Mouse (Mus musculus) brain, embryonic 14.5 days (tissue): ENCODE data around the gene Sod3. TPM values are rescaled to one million over a fixed set of nuclear protein-coding genes. Genes with fewer than 3 reads are reported as not detected.

ENCODE experiments used
- DNase-seq: peaks from one replicate; pipeline ENCODE4 v3.0.0-alpha.2; 2011; ENCODE audit warnings: low read depth
- CTCF ChIP-seq: fragments of 200-500 bp; IDR thresholded peaks from 2 replicates; pipeline ENCODE4 v1.5.1; 2012; ENCODE audit warnings: inconsistent platforms, mild to moderate bottlenecking, moderate library complexity, borderline replicate concordance; ENCODE audit not compliant: insufficient read depth, insufficient read length; ENCODE audit errors: extremely low read depth
- POLR2A ChIP-seq: fragments of 200-500 bp; IDR thresholded peaks from 2 replicates; pipeline ENCODE4 v1.6.1; 2012; ENCODE audit warnings: mild to moderate bottlenecking, inconsistent platforms, borderline replicate concordance; ENCODE audit not compliant: poor library complexity, insufficient read depth, insufficient read length, severe bottlenecking; ENCODE audit errors: extremely low read depth
- polyA plus RNA-seq: library from polyadenylated mRNA; depleted of rRNA; stranded (reverse); fragments of >200 nt; gene quantifications from 2 replicates; pipeline ENCODE4 v1.2.3, GENCODE M21; 2012

Sod3 gene
- polyA plus RNA-seq, 1 experiment: 1.3 TPM

- no peak for DNase-seq
- TF ChIP-seq CTCF (no peak), POLR2A (no peak)
Measured at GRCm38 (mm10) chr5:52358120-52358519, 5.5 kb upstream of the Sod3 start.

DNA sequence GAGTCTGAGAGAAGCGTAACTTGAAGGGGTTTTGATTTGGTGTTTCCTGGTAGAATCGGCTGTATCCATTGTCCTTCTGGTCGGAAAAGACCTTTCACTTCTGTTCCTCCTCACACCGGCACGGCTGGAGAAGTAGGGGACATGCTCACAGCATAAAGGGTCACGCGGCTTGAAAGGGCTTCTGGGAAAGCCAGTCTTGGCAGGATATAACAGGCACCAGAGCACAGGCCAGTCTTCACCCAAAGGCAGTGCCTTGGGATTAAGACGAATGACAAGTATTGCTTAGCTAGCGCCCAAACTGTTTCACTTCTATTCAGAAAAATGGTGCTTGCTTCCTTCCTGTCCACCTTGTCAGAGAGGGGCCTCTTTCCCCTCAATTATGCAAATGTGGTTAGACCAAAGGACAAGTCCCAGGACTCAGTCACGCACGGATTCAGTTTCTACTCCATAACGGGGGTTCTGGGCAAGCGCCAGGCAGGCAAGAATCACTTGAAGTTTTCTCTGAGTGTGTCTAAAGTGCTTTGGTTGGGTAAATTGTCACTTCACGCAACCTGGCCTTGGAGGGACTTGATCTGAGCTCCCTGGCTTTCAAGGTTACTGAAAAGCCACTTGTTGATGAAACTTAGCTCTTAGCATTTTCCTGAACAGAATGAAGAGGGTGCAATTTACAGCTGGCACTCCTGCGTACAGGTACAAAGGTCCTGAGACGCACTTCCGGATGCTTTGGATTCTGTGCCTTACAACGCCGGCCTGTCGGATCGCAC, 3.1 kb upstream of the Sod3 start:
- TF ChIP-seq CTCF (no peak), POLR2A (no peak)
- DNase-seq: peak; percentile 48

GRCm38 (mm10) chr5:52362776-52363467, 669 bp upstream of the Sod3 start:
- no peak for TF ChIP-seq CTCF
- TF ChIP-seq POLR2A: no peak
- DNase-seq: no peak

GRCm38 (mm10) chr5:52364521-52364920, 930 bp downstream of the Sod3 start:
- no peak for DNase-seq
- no peak for TF ChIP-seq POLR2A
- no peak for TF ChIP-seq CTCF

DNA sequence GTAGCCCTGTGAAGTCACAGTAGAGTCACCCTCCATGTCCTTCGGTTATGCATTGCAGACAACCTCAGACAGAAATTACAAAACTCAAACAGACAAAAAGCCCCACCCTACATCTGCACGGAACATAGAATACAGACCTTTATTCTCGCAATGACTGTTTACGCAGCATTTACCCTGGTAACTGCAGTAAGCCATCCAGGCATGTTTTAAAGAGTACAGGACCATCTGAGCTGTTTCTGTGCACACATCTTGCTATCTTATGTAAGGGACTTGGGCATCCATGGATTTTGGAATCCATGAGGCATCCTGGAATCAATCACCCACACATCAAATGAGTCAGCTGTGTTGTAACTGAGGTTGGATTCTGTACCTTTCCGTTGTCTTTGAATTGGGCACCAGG, 2.3 kb downstream of the Sod3 start:
- DNase-seq: no peak
- TF ChIP-seq POLR2A: no peak
- TF ChIP-seq CTCF: no peak

- no peak for DNase-seq
- TF ChIP-seq CTCF (no peak), POLR2A (no peak)
Measured at GRCm38 (mm10) chr5:52366661-52367060, 3.1 kb downstream of the Sod3 start.

DNA sequence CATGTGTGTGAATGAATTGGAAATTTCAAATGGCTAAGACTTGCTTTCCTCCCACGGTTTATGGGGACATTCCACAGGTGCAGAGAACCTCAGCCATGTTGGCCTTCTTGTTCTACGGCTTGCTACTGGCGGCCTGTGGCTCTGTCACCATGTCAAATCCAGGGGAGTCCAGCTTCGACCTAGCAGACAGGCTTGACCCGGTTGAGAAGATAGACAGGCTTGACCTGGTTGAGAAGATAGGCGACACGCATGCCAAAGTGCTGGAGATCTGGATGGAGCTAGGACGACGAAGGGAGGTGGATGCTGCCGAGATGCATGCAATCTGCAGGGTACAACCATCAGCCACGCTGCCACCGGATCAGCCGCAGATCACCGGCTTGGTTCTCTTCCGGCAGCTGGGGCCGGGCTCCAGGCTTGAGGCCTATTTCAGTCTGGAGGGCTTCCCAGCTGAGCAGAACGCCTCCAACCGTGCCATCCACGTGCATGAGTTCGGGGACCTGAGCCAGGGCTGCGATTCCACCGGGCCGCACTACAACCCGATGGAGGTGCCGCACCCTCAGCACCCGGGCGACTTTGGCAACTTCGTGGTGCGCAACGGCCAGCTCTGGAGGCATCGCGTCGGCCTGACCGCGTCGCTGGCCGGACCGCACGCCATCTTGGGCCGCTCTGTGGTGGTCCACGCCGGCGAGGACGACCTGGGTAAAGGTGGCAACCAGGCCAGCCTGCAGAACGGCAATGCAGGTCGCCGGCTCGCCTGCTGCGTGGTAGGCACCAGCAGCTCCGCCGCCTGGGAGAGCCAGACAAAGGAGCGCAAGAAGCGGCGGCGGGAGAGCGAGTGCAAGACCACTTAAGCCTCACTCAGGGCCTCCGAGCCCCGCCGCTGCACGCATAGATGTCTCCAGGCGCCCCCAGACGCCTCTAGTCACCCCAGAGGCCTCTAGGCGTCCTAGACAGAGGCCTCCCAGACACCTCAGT, 4.6 kb downstream of the Sod3 start:
- no peak for TF ChIP-seq CTCF
- DNase-seq: peak; percentile 58

- no peak for DNase-seq
- TF ChIP-seq POLR2A: no peak
- TF ChIP-seq CTCF: no peak
Measured at GRCm38 (mm10) chr5:52370901-52371300, 7.3 kb downstream of the Sod3 start.

DNA sequence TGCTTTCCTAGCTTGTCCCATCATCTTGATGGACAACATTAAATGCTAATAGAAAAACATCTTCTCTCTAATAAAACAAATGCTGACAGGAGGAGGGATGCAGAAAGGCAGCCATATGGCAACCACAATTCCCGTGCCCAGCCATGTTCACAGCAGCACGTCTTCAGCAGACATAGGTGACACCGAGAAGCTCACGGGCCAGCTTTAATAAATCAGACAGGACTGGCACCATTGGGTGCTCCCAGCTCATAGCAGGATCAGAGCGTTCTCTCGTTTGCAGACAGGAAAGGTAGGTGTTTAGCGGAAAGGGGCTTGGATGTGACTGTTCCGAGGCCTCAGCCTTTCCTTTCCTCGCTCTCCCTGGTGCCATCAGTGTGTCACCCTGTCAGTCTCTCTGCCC, 12.3 kb downstream of the Sod3 start:
- peak; percentile 55 for DNase-seq
- no peak for TF ChIP-seq POLR2A
- TF ChIP-seq CTCF: no peak

- no peak for TF ChIP-seq POLR2A
- TF ChIP-seq CTCF: no peak
- DNase-seq: no peak
Measured at GRCm38 (mm10) chr5:52382837-52383236, 19.2 kb downstream of the Sod3 start.

GRCm38 (mm10) chr5:52383748-52384147, 20.2 kb downstream of the Sod3 start:
- TF ChIP-seq POLR2A (no peak), CTCF (no peak)
- no peak for DNase-seq

DNA sequence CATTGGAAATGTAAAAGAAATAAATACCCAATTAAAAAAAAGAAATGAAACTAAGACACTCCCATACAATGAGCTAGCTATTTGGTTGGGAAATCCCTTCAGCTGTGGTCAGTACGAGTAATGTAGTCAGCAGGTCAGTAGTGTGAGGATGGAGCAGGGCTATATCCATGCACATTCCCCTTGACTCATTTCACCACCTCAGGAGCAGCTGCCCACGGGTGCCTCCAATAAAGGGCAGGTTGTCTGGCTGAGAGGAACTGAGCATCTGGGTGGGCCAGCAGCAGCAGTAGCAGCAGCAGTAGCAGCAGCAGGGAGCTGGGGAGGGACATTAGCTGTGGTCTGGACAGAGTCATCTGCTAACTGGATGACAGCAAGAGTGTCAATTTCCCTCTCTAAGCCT, 22.4 kb downstream of the Sod3 start:
- TF ChIP-seq CTCF: no peak
- no peak for TF ChIP-seq POLR2A
- no peak for DNase-seq
